ENCODE assay signal across 8 mouse cellular contexts in the genomic region with DNA sequence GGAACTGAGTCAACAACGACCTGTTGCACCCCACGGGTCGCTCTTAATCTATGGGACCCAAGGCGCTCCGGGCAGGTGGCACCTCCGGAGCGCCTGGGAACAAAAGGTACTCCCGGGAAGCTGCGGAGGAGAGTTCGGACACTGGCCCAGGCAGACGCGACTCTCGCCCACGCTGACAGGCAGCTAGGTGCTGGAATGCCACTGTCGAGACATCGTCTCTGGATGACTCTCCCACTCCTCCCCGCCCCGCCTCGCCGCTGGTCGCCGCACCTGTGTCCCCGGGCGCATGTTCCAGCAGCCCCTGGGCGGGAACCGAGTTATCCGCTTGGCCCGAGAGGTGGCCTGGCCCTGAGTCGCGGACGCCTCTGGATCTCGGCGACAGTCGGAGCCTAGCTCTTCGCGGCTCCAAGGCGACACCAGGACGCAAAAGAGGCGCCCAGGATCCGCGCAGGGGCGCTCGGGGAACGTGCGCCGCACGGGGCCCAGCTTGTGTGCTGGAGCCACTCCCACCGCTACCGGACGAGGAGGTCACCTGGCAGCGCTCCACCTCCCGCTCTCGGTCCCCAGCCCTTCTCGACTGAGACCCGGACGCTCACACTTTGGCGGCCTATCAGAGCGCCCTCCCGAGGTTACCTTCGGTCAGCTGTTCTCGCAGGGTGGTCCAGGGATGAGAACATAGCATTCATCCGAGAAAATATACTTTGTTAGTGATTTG. TPM values are rescaled to one million over a fixed set of nuclear protein-coding genes. Genes with fewer than 3 reads are reported as not detected.
DNase-seq lines count a peak whose midpoint lies in the region; ATAC-seq and TF ChIP-seq lines count a peak whose summit lies in the region.

A gene (minus strand): TSS at position 601 of the 715 bp plus-strand sequence.

- H3K9me3 ChIP-seq in heart, embryonic 14.5 days (ENCODE audit: control insufficient read depth, low read length): no peaks in the 10 kb centered on the region
- no peaks in the 10 kb centered on the region for H3K9me3 ChIP-seq in kidney, postnatal 0 days (replicated peaks; ENCODE audit: low read length)
- no peaks in the 10 kb centered on the region for H3K9me3 ChIP-seq in liver, postnatal 0 days (ENCODE audit: low read length)
- H3K9me3 ChIP-seq in neural tube, embryonic 13.5 days: no peaks in the 10 kb centered on the region
- H3K9me3 ChIP-seq in stomach, embryonic 16.5 days (replicated peaks; ENCODE audit: control insufficient read depth, low read length): no peaks in the 10 kb centered on the region

- TF ChIP-seq CTCF in embryonic fibroblast, embryonic 13.5 days (IDR thresholded peaks at IDR 0.05; ENCODE audit: borderline replicate concordance, insufficient read depth, low read length): no peak
- TF ChIP-seq CTCF in kidney, postnatal 0 days (IDR thresholded peaks at IDR 0.05; ENCODE audit: low read depth): peak; percentile 39
- TF ChIP-seq CTCF in liver, postnatal 0 days (IDR thresholded peaks at IDR 0.05; ENCODE audit: low read depth): peak; percentile 51

- peak within 1 kb of the TSS; percentile 97 for H3K4me2 ChIP-seq in heart, embryonic 14.5 days (ENCODE audit: low read length)
- peak within 1 kb of the TSS; percentile 88 for H3K4me2 ChIP-seq in kidney, postnatal 0 days (ENCODE audit: low read length)
- H3K4me2 ChIP-seq in liver, postnatal 0 days (ENCODE audit: low read depth, low read length): peak within 1 kb of the TSS; percentile 78
- peak within 1 kb of the TSS; percentile 98 for H3K4me2 ChIP-seq in neural tube, embryonic 13.5 days
- H3K4me2 ChIP-seq in stomach, embryonic 16.5 days (ENCODE audit: low read depth, low read length): peak within 1 kb of the TSS; percentile 97

- no peaks in the 10 kb centered on the region for H3K36me3 ChIP-seq in heart, embryonic 14.5 days (ENCODE audit: control insufficient read depth, insufficient read depth, low read length)
- H3K36me3 ChIP-seq in kidney, postnatal 0 days (ENCODE audit: insufficient read depth, low read length): no peaks in the 10 kb centered on the region
- H3K36me3 ChIP-seq in liver, postnatal 0 days (replicated peaks; ENCODE audit: insufficient read depth, low read length): no peaks in the 10 kb centered on the region
- no peaks in the 10 kb centered on the region for H3K36me3 ChIP-seq in neural tube, embryonic 13.5 days
- no peaks in the 10 kb centered on the region for H3K36me3 ChIP-seq in stomach, embryonic 16.5 days (ENCODE audit: control insufficient read depth, insufficient read depth, low read length)

- peaks cover 3% of the 10 kb centered on the region; the same call in 1 of the 2 replicates for H3K27me3 ChIP-seq in heart, embryonic 14.5 days (ENCODE audit: control insufficient read depth, insufficient read depth, low read length)
- H3K27me3 ChIP-seq in kidney, postnatal 0 days (ENCODE audit: insufficient read depth, low read length): no peaks in the 10 kb centered on the region
- no peaks in the 10 kb centered on the region for H3K27me3 ChIP-seq in liver, postnatal 0 days (ENCODE audit: insufficient read depth, low read length)
- H3K27me3 ChIP-seq in neural tube, embryonic 13.5 days: peaks cover 38% of the 10 kb centered on the region
- H3K27me3 ChIP-seq in stomach, embryonic 16.5 days (ENCODE audit: control insufficient read depth, insufficient read depth, low read length): no peaks in the 10 kb centered on the region

- peak; percentile 78 for DNase-seq in 416B (ENCODE audit: low read depth)
- DNase-seq in adrenal gland, postnatal 36 days: peak; percentile 88 to 92
- DNase-seq in kidney, postnatal 0 days (ENCODE audit: low spot score): peak; percentile 62
- peak; percentile 74 for DNase-seq in liver, postnatal 0 days

- H3K27ac ChIP-seq in embryonic fibroblast, embryonic 13.5 days (ENCODE audit: insufficient read depth, low read length): peak within 1 kb of the TSS; percentile 59
- no peak within 1 kb of the TSS for H3K27ac ChIP-seq in heart, embryonic 14.5 days (replicated peaks in 1 of 2; ENCODE audit: control insufficient read depth in 1 of 2, insufficient read depth in 1 of 2, low read depth in 2 of 2, low read length in 2 of 2)
- no peak within 1 kb of the TSS for H3K27ac ChIP-seq in kidney, postnatal 0 days
- peak within 1 kb of the TSS; percentile 31 for H3K27ac ChIP-seq in liver, postnatal 0 days (ENCODE audit: low read depth)
- no peak within 1 kb of the TSS for H3K27ac ChIP-seq in neural tube, embryonic 13.5 days (replicated peaks)
- peak within 1 kb of the TSS; percentile 67 for H3K27ac ChIP-seq in stomach, embryonic 16.5 days (ENCODE audit: low read length)

- no peak for TF ChIP-seq EP300 in liver, postnatal 0 days (IDR thresholded peaks at IDR 0.05; ENCODE audit: low read depth)

- peak; percentile 68; the same call in 1 of the 2 replicates for ATAC-seq in heart, embryonic 14.5 days (ENCODE audit: insufficient number of reproducible peaks, insufficient read depth, low FRiP score, low read depth)
- ATAC-seq in kidney, postnatal 0 days (replicated peaks; ENCODE audit: low FRiP score, low read depth): peak; percentile 84
- ATAC-seq in liver, postnatal 0 days: peak; percentile 88
- peak; percentile 72 for ATAC-seq in neural tube, embryonic 13.5 days (ENCODE audit: low read depth)
- peak; percentile 89 for ATAC-seq in stomach, embryonic 16.5 days (ENCODE audit: insufficient read depth, low FRiP score)

- peak within 1 kb of the TSS; percentile 61 for H3K4me3 ChIP-seq in embryonic fibroblast, embryonic 13.5 days (ENCODE audit: insufficient read depth, low read length)
- peak within 1 kb of the TSS; percentile 56 to 83 for H3K4me3 ChIP-seq in heart, embryonic 14.5 days (ENCODE audit: control insufficient read depth in 1 of 2, insufficient read depth in 1 of 2, low read depth in 1 of 2, low read length in 2 of 2)
- H3K4me3 ChIP-seq in kidney, postnatal 0 days (replicated peaks; ENCODE audit: low read depth, low read length): peak within 1 kb of the TSS; percentile 53
- peak within 1 kb of the TSS; percentile 54 for H3K4me3 ChIP-seq in liver, postnatal 0 days (ENCODE audit: low read depth, low read length)
- H3K4me3 ChIP-seq in neural tube, embryonic 13.5 days: peak within 1 kb of the TSS; percentile 50
- peak within 1 kb of the TSS; percentile 62 for H3K4me3 ChIP-seq in stomach, embryonic 16.5 days (replicated peaks; ENCODE audit: low read length)

- no peak for TF ChIP-seq POLR2A in embryonic fibroblast, embryonic 13.5 days (IDR thresholded peaks at IDR 0.05; ENCODE audit: low read depth, low read length)

- peak within 1 kb of the TSS; percentile 65 for H3K9ac ChIP-seq in heart, embryonic 14.5 days (ENCODE audit: low read length)
- peak within 1 kb of the TSS; percentile 62 for H3K9ac ChIP-seq in kidney, postnatal 0 days (ENCODE audit: low read depth, low read length)
- H3K9ac ChIP-seq in liver, postnatal 0 days (replicated peaks): peak within 1 kb of the TSS; percentile 60
- H3K9ac ChIP-seq in neural tube, embryonic 13.5 days: peak within 1 kb of the TSS; percentile 70
- H3K9ac ChIP-seq in stomach, embryonic 16.5 days (ENCODE audit: low read length): peak within 1 kb of the TSS; percentile 78

- H3K4me1 ChIP-seq in embryonic fibroblast, embryonic 13.5 days (ENCODE audit: control insufficient read depth, insufficient read depth, low read length): peaks cover 6% of the 10 kb centered on the region; the same call in 1 of the 2 replicates
- H3K4me1 ChIP-seq in heart, embryonic 14.5 days (ENCODE audit: control insufficient read depth in 2 of 2, insufficient read depth in 2 of 2, low read length in 2 of 2): peaks cover 2 to 7% of the 10 kb centered on the region in 2 experiments; a peak in 1 of 4 replicates
- H3K4me1 ChIP-seq in kidney, postnatal 0 days (replicated peaks; ENCODE audit: insufficient read depth, low read length): no peaks in the 10 kb centered on the region
- H3K4me1 ChIP-seq in liver, postnatal 0 days (ENCODE audit: insufficient read depth): peaks cover 14% of the 10 kb centered on the region
- peaks cover 10% of the 10 kb centered on the region; the same call in 1 of the 2 replicates for H3K4me1 ChIP-seq in neural tube, embryonic 13.5 days (replicated peaks)
- peaks cover 3% of the 10 kb centered on the region; the same call in 1 of the 2 replicates for H3K4me1 ChIP-seq in stomach, embryonic 16.5 days (ENCODE audit: control insufficient read depth, insufficient read depth, low read length)

- under 1% methylated on average over 60 of the region's 62 CpGs for WGBS in heart, embryonic 14.5 days
- under 1% methylated on average over 61 of the region's 62 CpGs for WGBS in kidney, postnatal 0 days
- under 1% methylated on average over 61 of the region's 62 CpGs for WGBS in liver, postnatal 0 days (ENCODE audit: insufficient replicate concordance)
- under 1% methylated on average over 61 of the region's 62 CpGs for WGBS in neural tube, embryonic 13.5 days
- WGBS in stomach, embryonic 16.5 days: under 1% methylated on average over 62 of the region's 62 CpGs

RNA-seq across cellular contexts. Expression of the gene that starts here (rescaled TPM):
- 10 to 100 TPM in 1 of 2 experiments, 1 to 10 TPM in 1; 4.1 to 31.2 TPM for total RNA-seq in adrenal gland, postnatal 36 days (2021)
- 10.2 and 18.5 TPM in 2 replicates for polyA plus RNA-seq in embryonic fibroblast, embryonic 13.5 days (2011; ENCODE audit: insufficient read length, low read depth, missing spikeins)
- polyA plus RNA-seq in heart, embryonic 14.5 days (2014; fragmentation: Nextera tagmentation; extraction: Ambion mirVana): 1.1 and 1.3 TPM in 2 replicates
- polyA plus RNA-seq in kidney, postnatal 0 days (2015; fragmentation: Nextera tagmentation; extraction: Ambion mirVana): 1.5 and 1.7 TPM in 2 replicates
- polyA plus RNA-seq in liver, postnatal 0 days (2015; fragmentation: Nextera tagmentation; extraction: Ambion mirVana): 0.52 and 0.67 TPM in 2 replicates
- 0.36 and 0.45 TPM in 2 replicates for polyA plus RNA-seq in neural tube, embryonic 13.5 days (2015; fragmentation: Nextera tagmentation; extraction: Ambion mirVana)
- 6.3 and 6.7 TPM in 2 replicates for polyA plus RNA-seq in stomach, embryonic 16.5 days (2015; fragmentation: Nextera tagmentation; extraction: Ambion mirVana)

Comparison
In these comparisons a context has a peak if more than half of its experiments do, and no peak if none do; other contexts are left out.
1. Peak in DNase-seq, ATAC-seq, H3K4me3 ChIP-seq, H3K27ac ChIP-seq, H3K9ac ChIP-seq and H3K4me2 ChIP-seq in liver, postnatal 0 days; RNA of the gene not detected or under 1 TPM.
2. Peak in ATAC-seq, H3K4me3 ChIP-seq, H3K9ac ChIP-seq and H3K4me2 ChIP-seq in neural tube, embryonic 13.5 days; RNA of the gene not detected or under 1 TPM.
3. H3K27ac ChIP-seq: peak in embryonic fibroblast, embryonic 13.5 days (single experiment) and stomach, embryonic 16.5 days (single experiment); none in heart, embryonic 14.5 days (0 of 2), kidney, postnatal 0 days (single experiment) and neural tube, embryonic 13.5 days (single experiment).
4. Peak in every context shown above with its lines, with median percentiles within 50 percentile points of each other: DNase-seq, H3K4me3 ChIP-seq, ATAC-seq, H3K4me2 ChIP-seq and H3K9ac ChIP-seq.